Mouse (Mus musculus) liver, adult 2 months (tissue): Measurements from ENCODE around the gene Gm42420.

Experiments used
- CTCF ChIP-seq: fragments of 200-500 bp; IDR thresholded peaks from 2 replicates; pipeline ENCODE4 v1.5.1; 2011; ENCODE audit warnings: low read depth, low read length, control low read depth
- POLR2A ChIP-seq: fragments of 200-500 bp; IDR thresholded peaks from 2 replicates; pipeline ENCODE4 v1.6.1; 2011; ENCODE audit warnings: low read length, control low read depth; ENCODE audit not compliant: insufficient read depth; ENCODE audit errors: extremely low read depth

- TF ChIP-seq CTCF (no peak), POLR2A (peak; percentile 46; the same call in 1 of the 2 replicates)
These were observed 7.1 kb downstream of the Gm42420 start, which contains the start of gene Ndufb2 for GRCm38 (mm10) chr6:39592401-39593214.
